ENCODE assay signal across 8 mouse cellular contexts in the genomic region with DNA sequence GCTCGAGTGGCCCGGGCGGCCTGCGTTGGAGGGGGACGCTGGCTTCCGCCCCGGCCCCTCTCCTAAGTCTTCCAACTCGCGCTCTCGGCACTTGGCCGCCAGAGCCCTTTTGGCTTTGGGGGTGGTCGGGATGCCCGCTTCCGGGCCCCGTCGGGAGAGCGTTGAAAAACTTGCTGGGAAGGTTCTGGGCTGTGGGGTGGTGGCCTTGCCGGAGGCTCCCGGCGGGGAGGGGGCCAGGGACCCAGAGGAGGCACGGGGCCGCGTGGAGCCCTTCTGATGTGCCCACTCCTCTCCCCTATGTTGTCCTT. TPM values are rescaled to one million over a fixed set of nuclear protein-coding genes. Genes with fewer than 3 reads are reported as not detected.
DNase-seq lines count a peak whose midpoint lies in the region; ATAC-seq and TF ChIP-seq lines count a peak whose summit lies in the region.

No protein-coding gene starts in this region.

- TF ChIP-seq CTCF in spleen, adult 2 months (IDR thresholded peaks at IDR 0.05; ENCODE audit: extremely low read depth, insufficient read depth, insufficient read length, insufficient replicate concordance): no peak

- WGBS in spleen, adult 2 months: 0% methylated on average over 23 of the region's 23 CpGs
- WGBS in heart, embryonic 10.5 days: under 1% methylated on average over 23 of the region's 23 CpGs
- WGBS in limb, embryonic 13.5 days: under 1% methylated on average over 23 of the region's 23 CpGs
- under 1% methylated on average over 23 of the region's 23 CpGs for WGBS in stomach, embryonic 14.5 days

- H3K9me3 ChIP-seq in heart, embryonic 10.5 days: no peaks in the 10 kb centered on the region
- no peaks in the 10 kb centered on the region for H3K9me3 ChIP-seq in limb, embryonic 13.5 days
- H3K9me3 ChIP-seq in stomach, embryonic 14.5 days (ENCODE audit: control insufficient read depth, low read depth, low read length): no peaks in the 10 kb centered on the region

- peaks cover 24% of the 10 kb centered on the region for H3K4me1 ChIP-seq in spleen, adult 2 months (ENCODE audit: control insufficient read depth, insufficient read depth, insufficient read length)
- peaks cover 75% of the 10 kb centered on the region for H3K4me1 ChIP-seq in heart, embryonic 10.5 days
- peaks cover 61% of the 10 kb centered on the region for H3K4me1 ChIP-seq in limb, embryonic 13.5 days
- H3K4me1 ChIP-seq in stomach, embryonic 14.5 days (ENCODE audit: control insufficient read depth, insufficient read depth, low read length): peaks cover 54% of the 10 kb centered on the region

- peak overlapping the region; percentile 81 for H3K4me3 ChIP-seq in spleen, adult 2 months (ENCODE audit: extremely low read depth, insufficient read depth, insufficient read length)
- H3K4me3 ChIP-seq in heart, embryonic 10.5 days: peak overlapping the region; percentile 80
- peak overlapping the region; percentile 96 for H3K4me3 ChIP-seq in limb, embryonic 13.5 days
- H3K4me3 ChIP-seq in stomach, embryonic 14.5 days (ENCODE audit: low read depth, low read length): peak overlapping the region; percentile 98

- peak; percentile 45 for DNase-seq in cerebellum, adult 9-10 months
- no peak for DNase-seq in cerebellum, adult 18-20 months
- DNase-seq in spleen, adult 2 months (ENCODE audit: low read depth in 1 of 2, low spot score in 2 of 2): peak in 1 of 2 experiments; percentile 43
- DNase-seq in spleen, postnatal 36 days (ENCODE audit: low spot score in 2 of 2): no peak
- no peak for DNase-seq in heart, embryonic 10.5 days (ENCODE audit: low spot score)
- DNase-seq in layer of hippocampus, adult 9-10 months (ENCODE audit: low spot score): no peak

- no peak for ATAC-seq in limb, embryonic 13.5 days (ENCODE audit: low FRiP score, low read depth)
- ATAC-seq in stomach, embryonic 14.5 days (ENCODE audit: insufficient number of reproducible peaks, insufficient read depth, low FRiP score, low read depth): no peak

- peak overlapping the region; percentile 68 for H3K27ac ChIP-seq in spleen, adult 2 months (ENCODE audit: insufficient read depth, low read length)
- peak overlapping the region; percentile 95 for H3K27ac ChIP-seq in heart, embryonic 10.5 days
- H3K27ac ChIP-seq in limb, embryonic 13.5 days: peak overlapping the region; percentile 99
- H3K27ac ChIP-seq in stomach, embryonic 14.5 days (ENCODE audit: low read length): peak overlapping the region; percentile 98

- peak overlapping the region; percentile 82 for H3K4me2 ChIP-seq in limb, embryonic 13.5 days (replicated peaks)
- peak overlapping the region; percentile 84 for H3K4me2 ChIP-seq in stomach, embryonic 14.5 days (replicated peaks; ENCODE audit: low read depth, low read length)

- H3K9ac ChIP-seq in limb, embryonic 13.5 days: peak overlapping the region; percentile 100
- H3K9ac ChIP-seq in stomach, embryonic 14.5 days (replicated peaks; ENCODE audit: low read depth, low read length): peak overlapping the region; percentile 98

- H3K27me3 ChIP-seq in spleen, adult 2 months (ENCODE audit: control insufficient read depth, insufficient read depth, low read length): peaks cover 3% of the 10 kb centered on the region
- H3K27me3 ChIP-seq in heart, embryonic 10.5 days (ENCODE audit: insufficient read depth, poor library complexity, severe bottlenecking): peaks cover 15% of the 10 kb centered on the region
- H3K27me3 ChIP-seq in limb, embryonic 13.5 days: no peaks in the 10 kb centered on the region
- H3K27me3 ChIP-seq in stomach, embryonic 14.5 days (ENCODE audit: control insufficient read depth, insufficient read depth, low read length): no peaks in the 10 kb centered on the region

- no peak for TF ChIP-seq POLR2A in spleen, adult 2 months (IDR thresholded peaks at IDR 0.05; ENCODE audit: low read depth, low read length)

- H3K36me3 ChIP-seq in spleen, adult 2 months (ENCODE audit: control insufficient read depth, insufficient read depth, low read length): peaks cover 6% of the 10 kb centered on the region
- peaks cover 9% of the 10 kb centered on the region; the same call in 1 of the 2 replicates for H3K36me3 ChIP-seq in heart, embryonic 10.5 days
- H3K36me3 ChIP-seq in limb, embryonic 13.5 days: peaks cover 29% of the 10 kb centered on the region
- H3K36me3 ChIP-seq in stomach, embryonic 14.5 days (ENCODE audit: control insufficient read depth, insufficient read depth, low read length): peaks cover 10% of the 10 kb centered on the region

RNA-seq across cellular contexts. Expression of gene Tle3, which starts 1.4 kb away (rescaled TPM):
- 85.4 and 104 TPM in 2 replicates for polyA plus RNA-seq in spleen, adult 2 months (2012; rRNA removed)
- 15.6 and 25.4 TPM in 2 replicates for polyA plus RNA-seq in heart, embryonic 10.5 days (2016; fragmentation: Nextera tagmentation; extraction: Ambion mirVana)
- 50.1 and 50.6 TPM in 2 replicates for polyA plus RNA-seq in limb, embryonic 13.5 days (2015; fragmentation: Nextera tagmentation; extraction: Ambion mirVana)
- 31.9 and 32.3 TPM in 2 replicates for polyA plus RNA-seq in stomach, embryonic 14.5 days (2014; fragmentation: Nextera tagmentation; extraction: Ambion mirVana)
